Mouse (Mus musculus) spleen, postnatal 36 days (tissue): ENCODE measurements around the gene Triml2.

Source experiments
- DNase-seq, 2 experiments: peaks; one replicate each; pipeline ENCODE4 v3.0.0; 2022; ENCODE audit warnings: low spot score in 2 of 2, mixed read lengths in 1 of 2

Triml2 gene

GRCm38 (mm10) chr8:43180054-43180690 lies at the start of gene Triml2:
TSS of gene Triml2 (plus strand) at chr8:43180541.
- DNase-seq: no peak

- DNase-seq: no peak
These were observed 39.0 kb upstream of the Triml2 start, which contains the start of gene Triml1 for GRCm38 (mm10) chr8:43141386-43141785. TSS of gene Triml1 (minus strand) at chr8:43141486.

- DNase-seq: no peak
These were observed 31.0 kb upstream of the Triml2 start for GRCm38 (mm10) chr8:43149307-43149706.

- no peak for DNase-seq
These were observed 17.1 kb upstream of the Triml2 start for GRCm38 (mm10) chr8:43163255-43163654.

GRCm38 (mm10) chr8:43164453-43164852 lies 15.9 kb upstream of the Triml2 start:
- DNase-seq: no peak

GRCm38 (mm10) chr8:43168083-43168482 lies 12.3 kb upstream of the Triml2 start:
- no peak for DNase-seq

GRCm38 (mm10) chr8:43169249-43169755 lies 11.0 kb upstream of the Triml2 start:
- DNase-seq: no peak

GRCm38 (mm10) chr8:43176766-43177486 lies 3.4 kb upstream of the Triml2 start:
- no peak for DNase-seq

GRCm38 (mm10) chr8:43178263-43178662 lies 2.1 kb upstream of the Triml2 start:
- DNase-seq: no peak

GRCm38 (mm10) chr8:43179189-43179588 lies 1.2 kb upstream of the Triml2 start:
- no peak for DNase-seq

- no peak for DNase-seq
These were observed 1.9 kb downstream of the Triml2 start for GRCm38 (mm10) chr8:43182281-43182680.

- DNase-seq: no peak
These were observed 35.2 kb downstream of the Triml2 start for GRCm38 (mm10) chr8:43215554-43215953.

- DNase-seq: no peak
These were observed 63.0 kb downstream of the Triml2 start for GRCm38 (mm10) chr8:43243326-43243725.
